Mouse (Mus musculus) cerebellum, adult 11 months (tissue): ENCODE data around the gene Fig4.

ENCODE experiments used
- DNase-seq: peaks from one replicate; pipeline ENCODE4 v3.0.0; 2022

Gene Fig4

GRCm38 (mm10) chr10:41209538-41209937, 93.5 kb downstream of the Fig4 start:
- DNase-seq, result no peak

- no peak for DNase-seq
Measured at GRCm38 (mm10) chr10:41208860-41209377, 94.1 kb downstream of the Fig4 start.

GRCm38 (mm10) chr10:41205647-41206046, 97.4 kb downstream of the Fig4 start:
- no peak for DNase-seq

GRCm38 (mm10) chr10:41204637-41205315, 98.3 kb downstream of the Fig4 start:
- no peak for DNase-seq

GRCm38 (mm10) chr10:41204191-41204590, 98.9 kb downstream of the Fig4 start:
- no peak for DNase-seq

GRCm38 (mm10) chr10:41198719-41199118, 104.3 kb downstream of the Fig4 start:
- no peak for DNase-seq

GRCm38 (mm10) chr10:41197788-41198187, 105.3 kb downstream of the Fig4 start:
- DNase-seq, result no peak

- DNase-seq, result no peak
Measured at GRCm38 (mm10) chr10:41196295-41196694, 106.8 kb downstream of the Fig4 start.

- no peak for DNase-seq
Measured at GRCm38 (mm10) chr10:41189392-41189791, 113.7 kb downstream of the Fig4 start.

GRCm38 (mm10) chr10:41183975-41184374, 119.1 kb downstream of the Fig4 start:
- no peak for DNase-seq

- no peak for DNase-seq
Measured at GRCm38 (mm10) chr10:41182644-41183043, 120.4 kb downstream of the Fig4 start.

GRCm38 (mm10) chr10:41166141-41166540, 136.9 kb downstream of the Fig4 start:
- DNase-seq, result no peak

- DNase-seq, result no peak
Measured at GRCm38 (mm10) chr10:41163108-41163507, 140.0 kb downstream of the Fig4 start.

- no peak for DNase-seq
Measured at GRCm38 (mm10) chr10:41157296-41157695, 145.8 kb downstream of the Fig4 start.

- no peak for DNase-seq
Measured at GRCm38 (mm10) chr10:41156693-41157092, 146.4 kb downstream of the Fig4 start.

- no peak for DNase-seq
Measured at GRCm38 (mm10) chr10:41153229-41153750, 149.8 kb downstream of the Fig4 start.

- DNase-seq, result no peak
Measured at GRCm38 (mm10) chr10:41151901-41152300, 151.2 kb downstream of the Fig4 start.

- DNase-seq, result no peak
Measured at GRCm38 (mm10) chr10:41151441-41151840, 151.6 kb downstream of the Fig4 start.

GRCm38 (mm10) chr10:41151021-41151420, 152.0 kb downstream of the Fig4 start:
- no peak for DNase-seq

- no peak for DNase-seq
Measured at GRCm38 (mm10) chr10:41150496-41150895, 152.6 kb downstream of the Fig4 start.

- DNase-seq, result no peak
Measured at GRCm38 (mm10) chr10:41149307-41149706, 153.8 kb downstream of the Fig4 start.

GRCm38 (mm10) chr10:41146141-41146540, 156.9 kb downstream of the Fig4 start:
- DNase-seq, result no peak
